Mouse (Mus musculus) left cerebral cortex, postnatal 10 days (tissue): ENCODE results near the gene Otof. TPM values are rescaled to one million over a fixed set of nuclear protein-coding genes. Genes with fewer than 3 reads are reported as not detected.

Source experiments
- DNase-seq, 2 experiments: peaks; one replicate each; pipeline ENCODE4 v3.0.0; 2021 to 2022; ENCODE audit warnings: low spot score in 2 of 2, mixed read lengths in 1 of 2; ENCODE audit errors: extremely low spot score in 1 of 2
- intact Hi-C: fragments of 180-260 bp; cut with DNase I; formaldehyde crosslinking; loops from one replicate; pipeline ENCODE4 v1.15.1; 2025
- total RNA-seq, 2 experiments: library from RNA; stranded (reverse); gene quantifications; 2 replicates each; pipeline ENCODE4 v1.2.3; 2021

Otof gene
- total RNA-seq, 2 experiments from 2014 or later, result 11.5 to 12.4 TPM

GRCm38 (mm10) chr5:30355559-30356159 is 106.1 kb downstream of the Otof start:
- intact Hi-C loops, result no loop called here
- DNase-seq, result no peak

DNA sequence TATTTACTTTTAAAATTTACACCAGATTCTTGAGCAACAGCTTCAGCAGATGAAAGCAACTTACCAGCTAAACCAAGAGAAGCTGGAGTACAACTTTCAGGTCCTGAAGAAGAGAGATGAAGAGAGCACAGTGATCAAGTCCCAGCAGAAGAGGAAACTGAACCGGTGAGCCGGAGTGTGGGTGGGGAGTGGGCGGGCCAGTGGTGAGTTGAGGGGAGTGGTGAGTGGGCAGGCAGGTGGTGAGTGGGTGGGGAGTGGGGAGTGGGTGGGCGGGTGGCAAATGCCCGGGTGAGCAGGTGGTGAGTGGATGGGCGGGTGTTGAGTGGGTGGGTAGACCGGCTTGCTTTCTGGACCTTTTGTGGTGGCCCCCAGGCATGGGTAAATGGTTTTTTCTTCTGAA is 106.6 kb downstream of the Otof start:
- no peak for DNase-seq
- intact Hi-C loops, result no loop called here

GRCm38 (mm10) chr5:30353605-30354004 is 108.1 kb downstream of the Otof start:
- no peak for DNase-seq
- intact Hi-C loops, result no loop called here

GRCm38 (mm10) chr5:30343886-30344285 is 117.8 kb downstream of the Otof start:
- no peak for DNase-seq
- intact Hi-C loops, result no loop called here

GRCm38 (mm10) chr5:30343107-30343506 is 118.6 kb downstream of the Otof start:
- intact Hi-C loops, result no loop called here

GRCm38 (mm10) chr5:30342601-30343015 is 119.1 kb downstream of the Otof start:
- DNase-seq, result no peak
- intact Hi-C loops, result no loop called here

More at GRCm38 (mm10) chr5:30343107-30343506, 118.6 kb downstream of the Otof start:
- peak; percentile 13 to 68 for DNase-seq

DNA sequence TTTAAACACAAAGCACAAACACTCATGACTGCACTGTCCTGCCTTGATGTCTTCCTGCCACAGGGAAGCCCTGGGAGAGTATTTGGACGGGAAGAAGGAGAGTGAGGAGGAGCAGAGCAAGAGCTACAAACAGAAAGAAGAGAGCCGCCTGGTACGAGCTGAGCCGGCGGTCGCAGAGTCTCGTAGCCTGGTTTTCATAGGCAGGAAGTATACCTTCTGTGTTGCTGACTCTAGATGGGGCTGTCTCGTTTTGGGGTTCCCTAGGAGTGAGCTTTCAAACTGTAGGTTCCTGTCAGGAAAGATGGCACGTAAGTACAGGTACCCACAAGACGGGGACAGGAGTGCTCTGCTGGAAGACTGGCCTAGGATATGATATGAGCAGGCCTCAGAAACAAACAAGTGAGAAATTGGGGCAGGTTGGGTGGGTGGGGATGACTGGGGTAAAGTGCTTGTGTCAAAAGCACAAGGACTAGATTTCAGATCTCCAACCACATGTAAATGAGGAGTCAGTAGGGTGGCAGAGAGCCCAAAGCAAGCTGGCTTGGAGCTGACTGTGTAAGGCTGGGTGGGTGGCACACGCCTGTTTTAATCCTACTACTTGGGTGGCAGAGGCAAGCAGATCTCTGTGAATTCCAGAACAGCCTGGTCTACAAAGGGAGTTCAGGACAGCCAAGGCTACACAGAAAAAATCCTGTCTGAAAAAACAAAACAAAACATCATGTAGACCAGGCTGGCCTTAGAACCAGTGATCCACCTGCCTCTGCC is 119.9 kb downstream of the Otof start:
- DNase-seq, result no peak
- intact Hi-C loops, result no loop called here

DNA sequence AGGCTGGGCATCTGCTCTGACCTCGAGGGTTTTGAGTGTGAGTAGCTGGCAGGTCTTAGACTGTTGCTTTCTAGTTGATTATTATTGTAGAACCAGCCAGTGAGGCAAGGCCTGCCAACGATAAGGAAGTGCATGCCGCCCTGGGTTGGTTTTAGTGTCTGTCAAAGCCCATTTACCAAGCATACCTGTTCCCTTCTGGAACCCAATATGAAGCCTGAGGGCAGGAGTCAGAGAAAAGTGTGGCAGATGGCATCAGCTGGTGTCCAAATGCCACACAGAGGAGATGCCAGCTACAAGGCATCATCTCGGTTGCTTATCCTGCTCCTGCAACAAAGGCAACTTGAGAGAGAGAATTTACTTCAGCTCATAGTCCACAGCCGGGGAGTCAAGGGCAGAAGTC is 120.9 kb downstream of the Otof start:
- no peak for DNase-seq
- intact Hi-C loops, result no loop called here

Other genes with a start within 250 kb of the Otof start
- 10 to 100 TPM; 56.8 to 58.3 TPM for gene Selenoi, start 229.4 kb downstream of the Otof start, total RNA-seq
- 10 to 100 TPM; 17.4 to 20.1 TPM for gene Drc1, start 180.5 kb downstream of the Otof start, total RNA-seq
- not detected for gene 1700001C02Rik, start 4.1 kb upstream of the Otof start, total RNA-seq
- not detected for gene Cib4, start 83.9 kb upstream of the Otof start, total RNA-seq
- 10 to 100 TPM; 14.0 to 14.4 TPM for gene Kcnk3, start 126.2 kb upstream of the Otof start, total RNA-seq
- gene Slc35f6, start 186.0 kb upstream of the Otof start, total RNA-seq, result 10 to 100 TPM; 27.3 to 29.3 TPM
- 1 to 10 TPM; 6.1 to 7.6 TPM for gene Cenpa, start 204.8 kb upstream of the Otof start, total RNA-seq
- gene Dpysl5, start 249.6 kb upstream of the Otof start, total RNA-seq, result 100 to 1,000 TPM; 354 to 401 TPM